Mouse (Mus musculus) heart, postnatal 0 days (tissue): Measurements from ENCODE around the gene Cd5. TPM values are rescaled to one million over a fixed set of nuclear protein-coding genes. Genes with fewer than 3 reads are reported as not detected.

Source experiments
- ATAC-seq: fragments of 200-750 bp; cut with Nextera tagmentation; 2 replicates; pipeline ENCODE4 v1.8.0; 2017; ENCODE audit warnings: low read depth, moderate number of reproducible peaks, moderate library complexity; ENCODE audit not compliant: insufficient read depth
- DNase-seq: peaks from one replicate; pipeline ENCODE4 v3.0.0-alpha.2; 2016; ENCODE audit warnings: low spot score
- H3K27ac ChIP-seq: fragments of 300-500 bp; sonication (generic); 2 replicates; pipeline ENCODE4 v1.5.1; 2014; ENCODE audit warnings: low read depth, mild to moderate bottlenecking
- H3K27me3 ChIP-seq: fragments of 300-500 bp; sonication (generic); 2 replicates; pipeline ENCODE4 v1.6.1; 2014; ENCODE audit warnings: low read length, mixed read lengths; ENCODE audit not compliant: control insufficient read depth, insufficient read depth
- H3K36me3 ChIP-seq: fragments of 300-500 bp; sonication (generic); replicated peaks from 2 replicates; pipeline ENCODE4 v1.6.1; 2014; ENCODE audit warnings: low read length, mixed read lengths; ENCODE audit not compliant: control insufficient read depth, insufficient read depth
- H3K4me1 ChIP-seq: fragments of 300-500 bp; sonication (generic); 2 replicates; pipeline ENCODE4 v1.6.1; 2014; ENCODE audit warnings: antibody characterized with exemption; ENCODE audit not compliant: control insufficient read depth, insufficient read depth
- H3K4me2 ChIP-seq: fragments of 300-500 bp; sonication (generic); 2 replicates; pipeline ENCODE4 v1.6.1; 2014; ENCODE audit warnings: low read depth, mild to moderate bottlenecking, low read length, moderate library complexity
- H3K4me3 ChIP-seq: fragments of 300-500 bp; sonication (generic); 2 replicates; pipeline ENCODE4 v1.5.1; 2014; ENCODE audit warnings: low read depth, low read length
- H3K9ac ChIP-seq: fragments of 300-500 bp; sonication (generic); replicated peaks from 2 replicates; pipeline ENCODE4 v1.6.1; 2014; ENCODE audit warnings: low read depth, low read length, mixed read lengths
- H3K9me3 ChIP-seq: fragments of 300-500 bp; sonication (generic); replicated peaks from 2 replicates; pipeline ENCODE4 v1.6.1; 2016; ENCODE audit warnings: low read length; ENCODE audit not compliant: control insufficient read depth
- CTCF ChIP-seq: IDR thresholded peaks from 2 replicates; pipeline ENCODE4 v1.5.1; 2016; ENCODE audit warnings: antibody characterized with exemption, control low read depth, low read depth
- EP300 ChIP-seq: IDR thresholded peaks from 2 replicates; pipeline ENCODE4 v1.6.1; 2016; ENCODE audit warnings: antibody characterized with exemption, low read depth
- WGBS: fragments of 180-500 bp; shearing (Covaris S2); extraction: QIAGEN DNeasy Blood & Tissue Kit; methylation state at CpG from one replicate; pipeline ENCODE4 v1.1.7; 2014; 5-methylcytosine and 5-hydroxymethylcytosine counted together
- polyA plus RNA-seq: library from polyadenylated mRNA; unstranded; fragments of >200 nt; fragmentation: Nextera tagmentation; extraction: Ambion mirVana; gene quantifications from 2 replicates; pipeline ENCODE4 v1.2.1, GENCODE M21; 2015
- total RNA-seq: library from RNA; depleted of rRNA; stranded (reverse); fragments of >200 nt; gene quantifications from 2 replicates; pipeline ENCODE4 v1.2.3, GENCODE M21; 2014; ENCODE audit warnings: low replicate concordance

The Cd5 gene
- total and polyA plus RNA-seq, 2 experiments from 2014 or later = 0.12 TPM; not detected in 1

- ATAC-seq (no peak), DNase-seq (no peak)
- Histone ChIP-seq H3K4me2 (no peak overlapping the region), H3K9ac (no peak overlapping the region), H3K9me3 (no peaks in the 10 kb centered on the region), H3K27me3 (no peaks in the 10 kb centered on the region), H3K27ac (no peak overlapping the region), H3K4me3 (no peak overlapping the region), H3K36me3 (no peaks in the 10 kb centered on the region), H3K4me1 (0 out of 2 replicates have a peak, but pooled peaks cover 3% of the 10 kb centered on the region)
- WGBS = 72% methylated on average over 13 of the region's 13 CpGs
- TF ChIP-seq CTCF (no peak), EP300 (no peak)
Measured at GRCm38 (mm10) chr19:10724629-10725363, 14.0 kb downstream of the Cd5 start.

- Histone ChIP-seq H3K27ac (no peak overlapping the region), H3K9me3 (no peaks in the 10 kb centered on the region), H3K4me3 (no peak overlapping the region), H3K9ac (no peak overlapping the region), H3K4me1 (0 out of 2 replicates have a peak, but pooled peaks cover 5% of the 10 kb centered on the region), H3K4me2 (no peak overlapping the region), H3K27me3 (no peaks in the 10 kb centered on the region), H3K36me3 (no peaks in the 10 kb centered on the region)
- TF ChIP-seq CTCF = no peak
- TF ChIP-seq EP300 = no peak
- no peak for DNase-seq
- 62% methylated on average over 5 of the region's 5 CpGs for WGBS
- ATAC-seq = no peak
Measured at GRCm38 (mm10) chr19:10723649-10724048, 15.2 kb downstream of the Cd5 start.

- ATAC-seq (no peak), DNase-seq (no peak)
- no peak overlapping the region for H3K27ac ChIP-seq
- no peak overlapping the region; the same call in 1 of the 2 replicates for H3K9ac ChIP-seq
- no peaks in the 10 kb centered on the region for H3K36me3 ChIP-seq
- WGBS = 16% methylated on average over 13 of the region's 13 CpGs
- no peak overlapping the region for H3K4me2 ChIP-seq
- no peak overlapping the region for H3K4me3 ChIP-seq
- H3K4me1 ChIP-seq = peaks cover 8% of the 10 kb centered on the region
- TF ChIP-seq EP300 (no peak), CTCF (no peak)
- no peaks in the 10 kb centered on the region for H3K27me3 ChIP-seq
- no peaks in the 10 kb centered on the region for H3K9me3 ChIP-seq
Measured at GRCm38 (mm10) chr19:10723084-10723483, 15.7 kb downstream of the Cd5 start.

GRCm38 (mm10) chr19:10721064-10721463, 17.7 kb downstream of the Cd5 start:
- H3K27ac ChIP-seq = no peak overlapping the region

GRCm38 (mm10) chr19:10720524-10720923, 18.3 kb downstream of the Cd5 start:
- ATAC-seq (no peak), DNase-seq (no peak)
- WGBS = 35% methylated on average over 3 of the region's 3 CpGs
- Histone ChIP-seq H3K9me3 (no peaks in the 10 kb centered on the region), H3K36me3 (no peaks in the 10 kb centered on the region), H3K4me2 (no peak overlapping the region), H3K4me3 (no peak overlapping the region), H3K27ac (no peak overlapping the region), H3K9ac (no peak overlapping the region), H3K4me1 (peaks cover 9% of the 10 kb centered on the region), H3K27me3 (no peaks in the 10 kb centered on the region)
- no peak for TF ChIP-seq CTCF
- no peak for TF ChIP-seq EP300

More at GRCm38 (mm10) chr19:10721064-10721463, 17.7 kb downstream of the Cd5 start:
- ATAC-seq = no peak
- no peaks in the 10 kb centered on the region for H3K27me3 ChIP-seq
- TF ChIP-seq EP300 = no peak
- TF ChIP-seq CTCF = no peak
- DNase-seq = no peak
- peaks cover 9% of the 10 kb centered on the region for H3K4me1 ChIP-seq
- no peak overlapping the region for H3K4me3 ChIP-seq
- WGBS = 59% methylated on average over 5 of the region's 5 CpGs
- H3K36me3 ChIP-seq = no peaks in the 10 kb centered on the region
- no peaks in the 10 kb centered on the region for H3K9me3 ChIP-seq
- H3K4me2 ChIP-seq = no peak overlapping the region
- no peak overlapping the region for H3K9ac ChIP-seq

GRCm38 (mm10) chr19:10719751-10720150, 19.1 kb downstream of the Cd5 start:
- no peak for TF ChIP-seq EP300
- no peak for TF ChIP-seq CTCF
- no peak overlapping the region for H3K4me3 ChIP-seq
- H3K27ac ChIP-seq = no peak overlapping the region
- no peak for ATAC-seq
- no peaks in the 10 kb centered on the region for H3K36me3 ChIP-seq
- 60% methylated on average over 2 of the region's 2 CpGs for WGBS
- H3K9ac ChIP-seq = no peak overlapping the region
- no peaks in the 10 kb centered on the region for H3K27me3 ChIP-seq
- no peak overlapping the region for H3K4me2 ChIP-seq
- H3K4me1 ChIP-seq = peaks cover 9% of the 10 kb centered on the region
- DNase-seq = no peak
- no peaks in the 10 kb centered on the region for H3K9me3 ChIP-seq
